Comparison of ENCODE assay signal across 13 mouse cellular contexts in genomic region chr7:80833651-80834532, GRCm38 (mm10). TPM values are rescaled to one million over a fixed set of nuclear protein-coding genes. Genes with fewer than 3 reads are reported as not detected.
A peak's percentile ranks its signal among the peaks of the same experiment; 100 is the strongest.
DNase-seq lines count a peak whose midpoint lies in the region; ATAC-seq and TF ChIP-seq lines count a peak whose summit lies in the region.
"Had no signal": no experiment of that assay in that cellular context is flagged by ENCODE, and none has a peak within 500 bp of the region (broad histone marks: within the 10 kb centered on the region; RNA-seq: fewer than 3 reads in every experiment).

No protein-coding gene starts in this region.

- no peak overlapping the region for H3K4me2 ChIP-seq in stomach, postnatal 0 days (replicated peaks; ENCODE audit: low read depth)

- TF ChIP-seq CTCF in stomach, postnatal 0 days (IDR thresholded peaks at IDR 0.05; ENCODE audit: low read depth): no peak

- TF ChIP-seq EP300 in stomach, postnatal 0 days (optimal IDR thresholded peaks at IDR 0.05): no peak

- H3K27me3 ChIP-seq in erythroblast, embryonic 14.5 days (ENCODE audit: control insufficient read depth): no peaks in the 10 kb centered on the region
- H3K27me3 ChIP-seq in stomach, postnatal 0 days (ENCODE audit: control insufficient read depth, insufficient read depth, low read length): no peaks in the 10 kb centered on the region
- H3K27me3 ChIP-seq: heart, embryonic 13.5 days; neural tube, embryonic 13.5 days had no signal

- H3K9me3 ChIP-seq in erythroblast, embryonic 14.5 days (ENCODE audit: control insufficient read depth, low read length): no peaks in the 10 kb centered on the region
- no peaks in the 10 kb centered on the region for H3K9me3 ChIP-seq in stomach, postnatal 0 days (ENCODE audit: control insufficient read depth, low read length)
- H3K9me3 ChIP-seq: heart, embryonic 13.5 days; neural tube, embryonic 13.5 days had no signal

- WGBS in stomach, postnatal 0 days: 25% methylated on average over 12 of the region's 12 CpGs

- H3K4me3 ChIP-seq in erythroblast, embryonic 14.5 days (replicated peaks): peak overlapping the region; percentile 18
- no peak overlapping the region for H3K4me3 ChIP-seq in stomach, postnatal 0 days (ENCODE audit: low read depth, low read length)
- H3K4me3 ChIP-seq: heart, embryonic 13.5 days; neural tube, embryonic 13.5 days had no signal

- H3K27ac ChIP-seq in stomach, postnatal 0 days (replicated peaks): no peak overlapping the region
- H3K27ac ChIP-seq: heart, embryonic 13.5 days; neural tube, embryonic 13.5 days had no signal

- peaks cover 4% of the 10 kb centered on the region for H3K4me1 ChIP-seq in erythroblast, embryonic 14.5 days (ENCODE audit: control insufficient read depth)
- no peaks in the 10 kb centered on the region for H3K4me1 ChIP-seq in stomach, postnatal 0 days (replicated peaks; ENCODE audit: control insufficient read depth, insufficient read depth)

- no peaks in the 10 kb centered on the region for H3K36me3 ChIP-seq in erythroblast, embryonic 14.5 days (ENCODE audit: control insufficient read depth)
- no peaks in the 10 kb centered on the region for H3K36me3 ChIP-seq in stomach, postnatal 0 days (ENCODE audit: control insufficient read depth, insufficient read depth, low read length)
- H3K36me3 ChIP-seq: heart, embryonic 13.5 days; neural tube, embryonic 13.5 days had no signal

- H3K9ac ChIP-seq in stomach, postnatal 0 days (ENCODE audit: low read length): no peak overlapping the region
- H3K9ac ChIP-seq: forebrain, postnatal 0 days; heart, embryonic 13.5 days; neural tube, embryonic 13.5 days had no signal

- DNase-seq in lung, postnatal 36 days: peak; percentile 44
- DNase-seq in lung, postnatal 25 days (ENCODE audit: low spot score): no peak
- peak; percentile 57 for DNase-seq in WW6 (ENCODE audit: low read depth, low spot score)
- DNase-seq in stomach, postnatal 0 days (ENCODE audit: low spot score): peak; percentile 58
- no peak for DNase-seq in Muller cell, postnatal 12 days (ENCODE audit: inconsistent ontology term)
- no peak for DNase-seq in urinary bladder, postnatal 4 days (ENCODE audit: low spot score in 2 of 2)
- DNase-seq: cerebellum, adult 9-10 months; right cerebral cortex, postnatal 4 days had no signal

- no peak for ATAC-seq in erythroblast, adult 5-6 weeks (replicated peaks; ENCODE audit: low FRiP score, poor library complexity, severe bottlenecking)
- ATAC-seq in stomach, postnatal 0 days (ENCODE audit: low FRiP score, low TSS enrichment): no peak

RNA-seq across cellular contexts. Expression of gene Iqgap1, which starts 8.1 kb away (rescaled TPM):
- polyA plus RNA-seq in erythroblast, embryonic 14.5 days (2012): 0.11 and 0.15 TPM in 2 replicates
- total RNA-seq in erythroblast, adult 5-6 weeks (2015; ENCODE audit: low replicate concordance): 41.8 and 71.3 TPM in 2 replicates
- total RNA-seq in erythroblast, adult 5-6 weeks (2017; ENCODE audit: low replicate concordance): 33.5 and 38.6 TPM in 2 replicates
- polyA plus RNA-seq in stomach, postnatal 0 days (2015; fragmentation: Nextera tagmentation; extraction: Ambion mirVana): 52.8 and 58.0 TPM in 2 replicates

RNA-seq across cellular contexts. Expression of gene Zscan2, which starts 26.8 kb away (rescaled TPM):
- polyA plus RNA-seq in erythroblast, embryonic 14.5 days (2012): 0.02 and 0.03 TPM in 2 replicates
- 0.58 and 0.63 TPM in 2 replicates for total RNA-seq in erythroblast, adult 5-6 weeks (2015; ENCODE audit: low replicate concordance)
- total RNA-seq in erythroblast, adult 5-6 weeks (2017; ENCODE audit: low replicate concordance): 2.7 TPM in 1 of 2 replicates, not detected in the other
- polyA plus RNA-seq in stomach, postnatal 0 days (2015; fragmentation: Nextera tagmentation; extraction: Ambion mirVana): 0.63 and 0.76 TPM in 2 replicates

Comparison
In these comparisons a context has a peak if more than half of its experiments do, and no peak if none do; other contexts are left out.
1. DNase-seq: peak in lung, postnatal 36 days (single experiment), WW6 (single experiment) and stomach, postnatal 0 days (single experiment); none in lung, postnatal 25 days (single experiment), Muller cell, postnatal 12 days (single experiment) and urinary bladder, postnatal 4 days (0 of 2).
2. RNA of gene Iqgap1, which starts 8.1 kb away (polyA plus RNA-seq): 52.8 to 58.0 TPM in stomach, postnatal 0 days; 0.11 to 0.15 TPM in erythroblast, embryonic 14.5 days; every median in the first group is over 10 times any median in the second.